Mouse (Mus musculus): ENCODE data around the gene Dnajc7. TPM values are rescaled to one million over a fixed set of nuclear protein-coding genes. Genes with fewer than 3 reads are reported as not detected.
"Not testable (repeated sequence)": the region's sequence is repeated elsewhere in the genome, so short reads cannot be mapped to it uniquely, and the experiment has no call there.

Dnajc7 gene
- polyA plus RNA-seq (2015; fragmentation: Nextera tagmentation; extraction: Ambion mirVana) = 91.9 and 96.1 TPM in 2 replicates

DNA sequence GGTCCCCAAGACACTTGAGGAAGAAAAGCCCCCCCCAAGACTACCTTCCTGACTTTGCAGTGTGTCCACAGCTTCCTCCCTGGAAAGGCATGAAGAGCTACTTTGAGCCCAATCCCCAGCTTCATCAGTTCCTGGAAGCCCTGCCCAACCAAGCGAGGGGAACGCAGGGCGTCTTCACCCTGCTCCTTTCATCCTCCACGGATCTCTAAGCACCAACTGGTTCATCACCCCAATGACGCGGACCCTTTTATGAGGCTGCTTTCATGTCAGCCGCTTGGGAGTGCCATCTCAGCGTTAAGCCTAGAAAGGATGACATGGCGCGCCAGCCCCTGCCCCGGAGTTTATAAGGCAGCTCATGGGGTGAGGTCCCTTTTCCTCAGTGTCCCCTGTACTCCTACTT, at the start of gene Dnajc7:
Gene Dnajc7, minus strand, starts transcription at position 187 of the 400 bp plus-strand sequence.
- Histone ChIP-seq H3K27ac (replicated peaks) (peak within 1 kb of the TSS; percentile 95), H3K9ac (ENCODE audit: low read length) (peak within 1 kb of the TSS; percentile 94), H3K9me3 (ENCODE audit: control insufficient read depth, low read length) (no peaks in the 10 kb centered on the region), H3K36me3 (ENCODE audit: control insufficient read depth, insufficient read depth, low read length) (0 out of 2 replicates have a peak, but pooled peaks cover 3% of the 10 kb centered on the region), H3K27me3 (ENCODE audit: control insufficient read depth, insufficient read depth, low read length) (no peaks in the 10 kb centered on the region), H3K4me1 (replicated peaks; ENCODE audit: control insufficient read depth, insufficient read depth) (0 out of 2 replicates have a peak, but pooled peaks cover 5% of the 10 kb centered on the region), H3K4me3 (ENCODE audit: low read depth, low read length) (peak within 1 kb of the TSS; percentile 96), H3K4me2 (replicated peaks; ENCODE audit: low read depth) (peak within 1 kb of the TSS; percentile 67)
- TF ChIP-seq EP300 (optimal IDR thresholded peaks at IDR 0.05) (no peak), CTCF (IDR thresholded peaks at IDR 0.05; ENCODE audit: low read depth) (no peak)
- DNase-seq (ENCODE audit: low spot score) (no peak), ATAC-seq (ENCODE audit: low FRiP score, low TSS enrichment) (no peak)
- 3% methylated on average over 11 of the region's 11 CpGs for WGBS

DNA sequence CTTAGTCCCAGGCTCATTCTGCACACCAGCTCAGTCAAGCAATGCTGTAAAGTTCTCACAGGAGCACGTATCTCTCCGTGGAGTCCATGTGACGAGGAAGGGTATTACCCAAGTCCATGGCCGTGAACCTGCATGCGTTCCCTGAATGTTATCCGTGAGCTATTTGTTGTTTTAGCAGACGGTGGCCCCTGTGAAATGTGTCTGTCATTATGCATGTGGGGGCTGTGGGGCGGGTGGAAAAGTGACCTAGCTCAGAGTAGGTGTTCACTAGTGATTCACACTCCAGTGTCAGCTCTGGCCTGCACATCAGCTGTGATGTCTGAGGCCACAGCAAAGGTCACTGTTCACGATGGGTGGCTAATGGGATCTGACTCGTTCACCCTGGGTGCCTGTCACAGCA, 39.8 kb upstream of the Dnajc7 start:
- Histone ChIP-seq H3K4me1 (replicated peaks; ENCODE audit: control insufficient read depth, insufficient read depth) (no peaks in the 10 kb centered on the region), H3K36me3 (ENCODE audit: control insufficient read depth, insufficient read depth, low read length) (no peaks in the 10 kb centered on the region), H3K9ac (ENCODE audit: low read length) (no peak overlapping the region), H3K9me3 (ENCODE audit: control insufficient read depth, low read length) (no peaks in the 10 kb centered on the region), H3K4me3 (ENCODE audit: low read depth, low read length) (no peak overlapping the region), H3K27ac (replicated peaks) (no peak overlapping the region), H3K4me2 (replicated peaks; ENCODE audit: low read depth) (no peak overlapping the region), H3K27me3 (ENCODE audit: control insufficient read depth, insufficient read depth, low read length) (no peaks in the 10 kb centered on the region)
- DNase-seq (ENCODE audit: low spot score) (no peak), ATAC-seq (ENCODE audit: low FRiP score, low TSS enrichment) (no peak)
- 76% methylated on average over 10 of the region's 10 CpGs for WGBS
- TF ChIP-seq CTCF (IDR thresholded peaks at IDR 0.05; ENCODE audit: low read depth) = no peak
- TF ChIP-seq EP300 (optimal IDR thresholded peaks at IDR 0.05) = no peak

GRCm38 (mm10) chr11:100656458-100656857, 36.5 kb upstream of the Dnajc7 start:
- H3K27me3 ChIP-seq (ENCODE audit: control insufficient read depth, insufficient read depth, low read length) = no peaks in the 10 kb centered on the region
- H3K9ac ChIP-seq (ENCODE audit: low read length) = no peak overlapping the region
- no peak for TF ChIP-seq CTCF (IDR thresholded peaks at IDR 0.05; ENCODE audit: low read depth)
- TF ChIP-seq EP300 (optimal IDR thresholded peaks at IDR 0.05) = no peak
- 12% methylated on average over 6 of the region's 6 CpGs for WGBS
- H3K36me3 ChIP-seq (ENCODE audit: control insufficient read depth, insufficient read depth, low read length) = no peaks in the 10 kb centered on the region
- H3K4me1 ChIP-seq (replicated peaks; ENCODE audit: control insufficient read depth, insufficient read depth) = no peaks in the 10 kb centered on the region
- H3K4me3 ChIP-seq (ENCODE audit: low read depth, low read length) = no peak overlapping the region
- DNase-seq (ENCODE audit: low spot score) (peak; percentile 17), ATAC-seq (ENCODE audit: low FRiP score, low TSS enrichment) (no peak)
- no peaks in the 10 kb centered on the region for H3K9me3 ChIP-seq (ENCODE audit: control insufficient read depth, low read length)
- H3K27ac ChIP-seq (replicated peaks) = no peak overlapping the region
- H3K4me2 ChIP-seq (replicated peaks; ENCODE audit: low read depth) = no peak overlapping the region

DNA sequence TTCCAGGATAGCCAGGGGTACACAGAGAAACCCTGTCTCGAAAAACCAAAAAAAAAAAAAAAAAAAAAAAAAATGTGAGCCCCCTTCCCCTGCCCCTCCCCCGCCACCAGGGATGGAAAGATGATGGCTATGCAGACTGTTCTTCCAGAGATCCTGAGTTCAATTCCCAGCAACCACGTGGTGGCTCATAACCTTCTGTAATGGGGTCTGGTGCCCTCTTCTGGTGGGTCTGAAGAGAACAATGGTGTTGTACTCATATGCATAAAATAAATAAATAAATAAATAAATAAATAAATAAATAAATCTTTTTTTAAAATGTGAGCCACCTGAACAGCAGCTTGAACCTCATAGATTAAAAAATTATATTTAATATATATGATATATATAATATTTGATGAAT, 35.6 kb upstream of the Dnajc7 start:
- not testable (repeated sequence) for H3K4me1 ChIP-seq (replicated peaks; ENCODE audit: control insufficient read depth, insufficient read depth); H3K36me3 ChIP-seq (ENCODE audit: control insufficient read depth, insufficient read depth, low read length); H3K4me3 ChIP-seq (ENCODE audit: low read depth, low read length); H3K4me2 ChIP-seq (replicated peaks; ENCODE audit: low read depth); ATAC-seq (ENCODE audit: low FRiP score, low TSS enrichment); H3K9ac ChIP-seq (ENCODE audit: low read length); H3K27me3 ChIP-seq (ENCODE audit: control insufficient read depth, insufficient read depth, low read length); H3K9me3 ChIP-seq (ENCODE audit: control insufficient read depth, low read length); DNase-seq (ENCODE audit: low spot score); H3K27ac ChIP-seq (replicated peaks)
- TF ChIP-seq CTCF (IDR thresholded peaks at IDR 0.05; ENCODE audit: low read depth) = peak; percentile 41
- WGBS = 63% methylated on average over 2 of the region's 3 CpGs

DNA sequence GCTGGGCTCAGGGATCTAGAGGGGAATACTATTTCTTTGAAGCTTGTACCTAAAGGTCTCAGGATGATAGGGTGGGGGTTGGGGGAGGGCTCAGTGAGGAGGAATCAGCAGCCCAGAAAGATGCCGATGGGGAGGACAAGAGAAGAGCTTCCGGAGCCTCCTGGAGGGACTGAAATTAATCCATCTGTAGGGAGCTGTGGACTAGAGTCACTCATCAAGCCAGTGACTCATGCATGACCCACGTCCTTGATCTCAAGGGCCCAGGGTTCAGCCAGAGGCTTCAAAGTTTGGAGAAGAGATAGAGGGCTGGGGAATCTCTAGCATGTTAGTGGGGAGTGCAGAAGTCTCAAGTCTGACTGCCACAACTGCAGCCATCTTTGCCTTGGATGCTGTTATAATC, 31.8 kb upstream of the Dnajc7 start:
- DNase-seq (ENCODE audit: low spot score) = no peak
- no peak for TF ChIP-seq CTCF (IDR thresholded peaks at IDR 0.05; ENCODE audit: low read depth)
- TF ChIP-seq EP300 (optimal IDR thresholded peaks at IDR 0.05) = no peak
- Histone ChIP-seq H3K9me3 (ENCODE audit: control insufficient read depth, low read length) (no peaks in the 10 kb centered on the region), H3K9ac (ENCODE audit: low read length) (no peak overlapping the region), H3K27me3 (ENCODE audit: control insufficient read depth, insufficient read depth, low read length) (no peaks in the 10 kb centered on the region), H3K4me2 (replicated peaks; ENCODE audit: low read depth) (no peak overlapping the region), H3K4me1 (replicated peaks; ENCODE audit: control insufficient read depth, insufficient read depth) (no peaks in the 10 kb centered on the region), H3K27ac (replicated peaks) (no peak overlapping the region), H3K4me3 (ENCODE audit: low read depth, low read length) (no peak overlapping the region), H3K36me3 (ENCODE audit: control insufficient read depth, insufficient read depth, low read length) (no peaks in the 10 kb centered on the region)
- no peak for ATAC-seq (ENCODE audit: low FRiP score, low TSS enrichment)
- WGBS = 13% methylated on average over 3 of the region's 3 CpGs

DNA sequence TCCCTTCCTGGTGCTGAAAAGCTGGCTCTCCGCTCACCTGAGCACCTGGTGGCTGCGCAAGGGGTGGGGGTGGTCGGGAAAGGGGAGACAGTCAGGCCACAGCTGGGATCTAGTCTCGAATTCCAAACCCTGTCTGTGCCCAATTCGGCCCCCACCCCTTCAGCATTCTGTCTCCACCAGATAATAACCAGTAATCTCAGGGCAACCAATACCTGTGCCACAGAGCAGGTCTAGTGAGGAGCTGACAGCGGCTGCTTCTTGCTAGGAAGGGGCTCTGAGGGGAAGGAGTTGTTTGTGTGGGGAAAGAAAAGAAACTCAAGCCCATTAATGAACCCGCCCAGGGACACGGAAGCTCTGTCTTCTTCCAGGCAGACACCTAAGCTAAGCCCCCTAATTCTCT, 31.2 kb upstream of the Dnajc7 start:
- no peak overlapping the region for H3K27ac ChIP-seq (replicated peaks)
- no peaks in the 10 kb centered on the region for H3K27me3 ChIP-seq (ENCODE audit: control insufficient read depth, insufficient read depth, low read length)
- no peak for DNase-seq (ENCODE audit: low spot score)
- no peak overlapping the region for H3K4me2 ChIP-seq (replicated peaks; ENCODE audit: low read depth)
- H3K9ac ChIP-seq (ENCODE audit: low read length) = no peak overlapping the region
- H3K4me3 ChIP-seq (ENCODE audit: low read depth, low read length) = no peak overlapping the region
- WGBS = 11% methylated on average over 8 of the region's 8 CpGs
- H3K9me3 ChIP-seq (ENCODE audit: control insufficient read depth, low read length) = no peaks in the 10 kb centered on the region
- no peak for TF ChIP-seq CTCF (IDR thresholded peaks at IDR 0.05; ENCODE audit: low read depth)
- TF ChIP-seq EP300 (optimal IDR thresholded peaks at IDR 0.05) = no peak
- no peaks in the 10 kb centered on the region for H3K4me1 ChIP-seq (replicated peaks; ENCODE audit: control insufficient read depth, insufficient read depth)
- ATAC-seq (ENCODE audit: low FRiP score, low TSS enrichment) = no peak
- no peaks in the 10 kb centered on the region for H3K36me3 ChIP-seq (ENCODE audit: control insufficient read depth, insufficient read depth, low read length)

All from stomach, postnatal 0 days (tissue).